Mouse (Mus musculus): ENCODE measurements at regions not wholly inside any gene's neighbourhood (a gene's known extent, or its start where the extent isn't known, plus 50 kb on each side); places are given as distances from the start of the nearest gene placed in this dataset.

DNA sequence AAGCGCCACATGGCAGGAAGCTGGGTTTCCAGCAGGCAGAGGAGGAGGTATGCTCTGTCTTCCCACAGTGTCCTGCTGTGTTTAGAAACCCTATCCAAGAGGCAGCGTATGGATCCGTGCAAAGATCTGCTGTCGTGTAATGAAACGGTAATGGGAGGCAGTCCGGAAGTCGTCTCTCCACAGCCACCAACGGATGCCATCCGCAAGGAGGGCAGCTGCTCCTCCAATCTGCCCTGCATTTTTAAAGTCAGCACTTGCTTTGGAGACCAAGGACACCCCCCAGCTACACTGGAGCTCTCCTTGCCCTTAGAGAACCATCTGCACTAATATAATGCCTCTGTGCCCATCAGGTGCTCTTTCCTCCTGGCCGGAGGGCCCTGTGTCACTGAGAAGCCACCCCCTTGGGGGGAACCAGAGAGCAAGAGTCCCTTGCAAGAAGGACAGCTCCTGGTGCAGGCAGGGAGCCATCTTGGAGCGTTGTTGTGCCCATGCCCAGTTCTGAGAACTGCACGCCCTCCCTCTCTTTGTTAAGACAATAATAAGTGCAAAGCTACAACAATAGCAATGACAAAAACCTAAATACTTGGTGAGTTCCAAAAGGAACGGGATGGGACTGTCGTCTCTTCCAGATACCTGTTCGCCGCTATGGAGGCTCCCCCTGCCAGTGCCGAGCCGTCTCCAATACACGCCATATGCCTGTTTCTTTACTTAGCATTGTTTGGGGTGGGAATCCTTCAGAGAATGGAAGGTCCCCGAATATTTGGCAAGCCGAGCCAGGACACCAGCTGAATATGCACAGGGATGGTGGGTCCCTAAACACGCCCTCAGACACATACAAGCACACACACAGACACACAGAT lies 384.4 kb downstream of the Zfp536 start:
- DNase-seq (ENCODE audit: low read depth) = no peak

DNA sequence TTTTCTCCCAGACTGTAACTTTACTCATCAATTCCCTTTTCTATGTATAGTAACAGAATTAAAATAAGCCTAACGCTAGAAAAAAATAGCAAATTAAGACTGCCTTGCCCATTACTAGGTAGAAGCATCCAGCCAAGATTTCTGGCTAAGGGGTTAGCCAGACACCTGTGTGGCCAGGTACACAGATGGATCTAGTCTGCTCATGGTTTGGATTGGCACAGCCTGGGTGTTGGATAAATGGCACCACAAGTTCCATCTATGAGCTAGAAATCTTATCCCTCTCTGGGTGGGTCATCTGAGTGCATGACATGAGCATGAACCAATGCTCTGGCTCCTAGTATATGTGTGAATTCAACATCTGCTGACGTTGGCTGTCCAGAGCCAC lies 383.7 kb downstream of the Zfp536 start:
- DNase-seq (ENCODE audit: low read depth) = no peak

DNA sequence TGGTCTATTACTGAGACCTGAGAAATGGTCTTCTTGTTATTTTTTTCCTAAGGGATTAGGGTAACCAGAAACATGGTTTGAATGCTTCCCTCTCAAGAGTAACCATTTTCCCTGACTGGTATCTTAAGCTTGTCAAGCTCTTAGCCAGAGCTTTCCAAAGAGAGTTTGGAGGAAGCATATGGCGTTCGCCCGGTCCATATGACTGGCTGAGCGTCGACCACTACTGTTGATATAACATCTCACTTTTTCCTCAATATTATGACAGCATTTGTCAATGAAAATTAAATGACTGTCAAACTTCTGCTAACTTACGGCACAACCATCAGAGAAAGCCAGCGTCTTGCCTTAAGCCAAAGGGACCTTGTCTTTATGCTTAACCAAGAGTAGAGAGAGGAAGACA lies 383.2 kb downstream of the Zfp536 start:
- DNase-seq (ENCODE audit: low read depth) = no peak

- no peak for DNase-seq (ENCODE audit: low read depth)
Measured at GRCm38 (mm10) chr7:37392122-37392521, 381.3 kb downstream of the Zfp536 start.

GRCm38 (mm10) chr7:37392604-37393003 lies 380.8 kb downstream of the Zfp536 start:
- DNase-seq (ENCODE audit: low read depth) = no peak

DNA sequence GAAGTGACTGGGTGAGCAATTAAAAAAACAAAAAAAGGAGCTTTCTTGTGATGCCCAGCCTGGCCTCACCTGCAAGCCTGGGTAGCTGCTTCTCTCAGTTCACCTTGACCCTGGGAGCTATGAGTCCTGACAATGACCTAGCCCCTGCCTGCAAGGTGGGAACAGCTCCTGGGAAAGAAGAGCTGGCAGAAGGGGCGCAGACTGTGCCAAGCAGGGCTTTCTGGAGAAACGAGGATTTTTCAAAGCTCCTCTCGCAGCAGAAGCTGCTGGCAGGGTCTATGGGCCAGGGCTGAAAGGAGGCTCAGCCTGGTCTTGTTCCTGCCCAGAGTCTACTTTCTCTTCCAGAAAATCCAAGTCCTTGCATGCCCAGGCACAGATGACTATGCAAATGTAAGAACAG lies 380.4 kb downstream of the Zfp536 start:
- no peak for DNase-seq (ENCODE audit: low read depth)

DNA sequence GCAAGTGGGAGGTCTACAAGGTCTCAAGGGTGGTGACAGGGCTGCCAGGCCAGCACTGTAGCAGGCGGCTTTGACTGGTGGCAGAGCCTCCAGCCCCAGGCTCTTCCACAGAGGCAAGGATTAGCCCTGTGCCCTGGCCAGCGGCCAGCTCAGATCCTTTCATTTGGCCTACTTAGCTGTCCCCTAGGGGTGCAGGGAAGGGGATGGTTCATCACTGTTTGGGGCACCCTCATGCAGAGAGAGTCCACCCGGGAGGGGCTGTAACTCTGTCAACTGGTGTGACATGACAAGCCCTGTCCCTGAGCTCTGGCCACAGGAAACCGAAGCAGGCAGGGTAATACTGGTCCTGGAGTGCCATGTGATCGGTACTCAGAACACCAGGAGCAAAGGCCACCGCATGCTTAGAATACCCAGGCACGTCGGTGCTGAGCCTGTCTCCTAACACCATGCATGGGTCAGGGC lies 378.4 kb downstream of the Zfp536 start:
- no peak for DNase-seq (ENCODE audit: low read depth)

- DNase-seq (ENCODE audit: low read depth) = no peak
Measured at GRCm38 (mm10) chr7:37395881-37396513, 377.4 kb downstream of the Zfp536 start.

GRCm38 (mm10) chr7:37403483-37403882 lies 370.0 kb downstream of the Zfp536 start:
- no peak for DNase-seq (ENCODE audit: low read depth)

DNA sequence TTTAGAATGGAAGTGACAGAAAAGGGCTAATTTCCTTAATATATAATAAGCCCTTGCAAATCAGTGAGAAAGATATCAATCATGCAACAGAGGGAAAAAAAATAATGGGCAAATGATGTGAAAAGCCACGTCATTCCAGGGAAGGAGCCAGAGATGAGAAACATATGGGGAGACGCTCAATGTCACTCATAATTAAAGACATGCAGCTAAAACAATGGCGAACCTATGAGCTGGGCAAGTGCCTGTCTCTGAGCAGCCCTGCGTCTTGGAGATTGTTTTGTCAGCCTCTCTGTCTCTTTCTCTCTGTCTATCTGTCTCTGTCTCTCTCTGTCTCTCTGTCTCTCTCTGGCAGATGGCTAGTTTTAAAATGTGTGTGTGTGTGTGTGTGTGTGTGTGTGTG lies 360.1 kb downstream of the Zfp536 start:
- no peak for DNase-seq (ENCODE audit: low read depth)

DNA sequence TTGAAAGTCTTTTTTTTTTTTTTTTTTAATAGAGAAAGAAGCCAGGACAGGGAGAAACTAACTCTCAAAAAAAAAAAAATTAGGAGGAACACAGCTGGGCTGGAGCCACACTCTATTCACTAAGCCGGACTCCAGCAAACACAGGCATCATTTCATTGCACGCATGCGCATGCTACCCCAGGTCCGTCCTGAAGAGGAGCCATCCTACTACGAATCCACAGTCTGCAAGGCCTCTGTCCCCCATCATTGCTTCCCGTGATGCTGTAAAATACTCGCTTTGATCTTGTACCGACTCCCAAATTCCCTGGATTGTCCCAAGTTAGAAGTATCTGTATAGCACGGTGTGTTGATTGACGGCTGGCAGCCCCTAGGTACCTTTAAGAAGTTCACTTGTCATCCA lies 351.7 kb downstream of the Zfp536 start:
- DNase-seq (ENCODE audit: low read depth) = no peak

Data from naive thymus-derived CD4-positive, alpha-beta T cell, adult 2 months (primary cell).